Mouse (Mus musculus): ENCODE results near the gene Srl. TPM values are rescaled to one million over a fixed set of nuclear protein-coding genes. Genes with fewer than 3 reads are reported as not detected.
A peak's percentile ranks its signal among the peaks of the same experiment; 100 is the strongest.

The Srl gene
- polyA plus RNA-seq, 1 experiment from 2014 or later = 28.9 TPM

GRCm38 (mm10) chr16:4551056-4551455 is 9.4 kb upstream of the Srl start:
- peaks cover 20% of the 10 kb centered on the region for H3K4me1 ChIP-seq (replicated peaks)
- no peaks in the 10 kb centered on the region for H3K27me3 ChIP-seq
- H3K4me3 ChIP-seq = no peak overlapping the region
- ATAC-seq (ENCODE audit: low read depth) = peak; percentile 64; the same call in 1 of the 2 replicates
- H3K9ac ChIP-seq = no peak overlapping the region
- peaks cover 34% of the 10 kb centered on the region for H3K36me3 ChIP-seq
- no peaks in the 10 kb centered on the region for H3K9me3 ChIP-seq
- 46% methylated on average over 13 of the region's 13 CpGs for WGBS
- H3K4me2 ChIP-seq = no peak overlapping the region
- H3K27ac ChIP-seq (replicated peaks) = no peak overlapping the region

- Histone ChIP-seq H3K4me3 (no peak overlapping the region), H3K4me2 (no peak overlapping the region), H3K27ac (replicated peaks) (no peak overlapping the region), H3K9me3 (no peaks in the 10 kb centered on the region), H3K9ac (no peak overlapping the region), H3K27me3 (no peaks in the 10 kb centered on the region), H3K4me1 (replicated peaks) (peaks cover 20% of the 10 kb centered on the region), H3K36me3 (peaks cover 47% of the 10 kb centered on the region)
- no peak for ATAC-seq (ENCODE audit: low read depth)
- 90% methylated on average over 18 of the region's 18 CpGs for WGBS
Observed at GRCm38 (mm10) chr16:4548953-4549688, 7.5 kb upstream of the Srl start.

GRCm38 (mm10) chr16:4547611-4548010 is 6.0 kb upstream of the Srl start:
- WGBS = 94% methylated on average over 5 of the region's 5 CpGs
- peaks cover 47% of the 10 kb centered on the region for H3K36me3 ChIP-seq
- no peak overlapping the region for H3K27ac ChIP-seq (replicated peaks)
- H3K4me1 ChIP-seq (replicated peaks) = peaks cover 9% of the 10 kb centered on the region
- no peak overlapping the region for H3K9ac ChIP-seq
- H3K4me3 ChIP-seq = no peak overlapping the region
- ATAC-seq (ENCODE audit: low read depth) = no peak
- no peaks in the 10 kb centered on the region for H3K9me3 ChIP-seq
- H3K27me3 ChIP-seq = no peaks in the 10 kb centered on the region
- no peak overlapping the region for H3K4me2 ChIP-seq

GRCm38 (mm10) chr16:4546838-4547237 is 5.2 kb upstream of the Srl start:
- no peak overlapping the region for H3K27ac ChIP-seq (replicated peaks)
- H3K9me3 ChIP-seq = no peaks in the 10 kb centered on the region
- H3K9ac ChIP-seq = no peak overlapping the region
- WGBS = 96% methylated on average over 8 of the region's 8 CpGs
- no peak for ATAC-seq (ENCODE audit: low read depth)
- H3K4me1 ChIP-seq (replicated peaks) = peaks cover 10% of the 10 kb centered on the region
- no peak overlapping the region for H3K4me2 ChIP-seq
- peaks cover 47% of the 10 kb centered on the region for H3K36me3 ChIP-seq
- no peak overlapping the region for H3K4me3 ChIP-seq
- no peaks in the 10 kb centered on the region for H3K27me3 ChIP-seq

- no peak for ATAC-seq (ENCODE audit: low read depth)
- H3K4me3 ChIP-seq = no peak overlapping the region
- no peaks in the 10 kb centered on the region for H3K9me3 ChIP-seq
- H3K27ac ChIP-seq (replicated peaks) = no peak overlapping the region
- H3K4me1 ChIP-seq (replicated peaks) = peaks cover 18% of the 10 kb centered on the region
- WGBS = 81% methylated on average over 9 of the region's 9 CpGs
- H3K9ac ChIP-seq = no peak overlapping the region
- H3K27me3 ChIP-seq = no peaks in the 10 kb centered on the region
- no peak overlapping the region for H3K4me2 ChIP-seq
- peaks cover 42% of the 10 kb centered on the region for H3K36me3 ChIP-seq
Observed at GRCm38 (mm10) chr16:4544845-4545244, 3.2 kb upstream of the Srl start.

- Histone ChIP-seq H3K9me3 (no peaks in the 10 kb centered on the region), H3K36me3 (peaks cover 26% of the 10 kb centered on the region), H3K9ac (no peak overlapping the region), H3K27ac (replicated peaks) (no peak overlapping the region), H3K4me3 (no peak overlapping the region), H3K27me3 (no peaks in the 10 kb centered on the region), H3K4me1 (replicated peaks) (peaks cover 26% of the 10 kb centered on the region), H3K4me2 (no peak overlapping the region)
- ATAC-seq (ENCODE audit: low read depth) = no peak
- WGBS = 70% methylated on average over 3 of the region's 3 CpGs
Observed at GRCm38 (mm10) chr16:4543266-4543665, 1.6 kb upstream of the Srl start.

- H3K9ac ChIP-seq = peak overlapping the region; percentile 31; the same call in 1 of the 2 replicates
- WGBS = 48% methylated on average over 7 of the region's 7 CpGs
- H3K4me2 ChIP-seq = peak overlapping the region; percentile 55
- peak overlapping the region; percentile 43 for H3K4me3 ChIP-seq
- H3K27ac ChIP-seq (replicated peaks) = no peak overlapping the region; the same call in 1 of the 2 replicates
- H3K36me3 ChIP-seq = peaks cover 24% of the 10 kb centered on the region
- peak; percentile 12; the same call in 1 of the 2 replicates for ATAC-seq (ENCODE audit: low read depth)
- H3K4me1 ChIP-seq (replicated peaks) = peaks cover 26% of the 10 kb centered on the region
- no peaks in the 10 kb centered on the region for H3K9me3 ChIP-seq
- no peaks in the 10 kb centered on the region for H3K27me3 ChIP-seq
Observed at GRCm38 (mm10) chr16:4542236-4542774, 689 bp upstream of the Srl start.

- Histone ChIP-seq H3K36me3 (peaks cover 13% of the 10 kb centered on the region), H3K27ac (replicated peaks) (peak overlapping the region; percentile 70; the same call in 1 of the 2 replicates), H3K4me3 (peak overlapping the region; percentile 43), H3K4me2 (peak overlapping the region; percentile 55), H3K4me1 (replicated peaks) (peaks cover 26% of the 10 kb centered on the region), H3K9me3 (no peaks in the 10 kb centered on the region), H3K27me3 (no peaks in the 10 kb centered on the region), H3K9ac (peak overlapping the region; percentile 62; the same call in 1 of the 2 replicates)
- 62% methylated on average over 4 of the region's 4 CpGs for WGBS
- ATAC-seq (ENCODE audit: low read depth) = peak; percentile 6; the same call in 1 of the 2 replicates
Observed at GRCm38 (mm10) chr16:4541033-4541432, 583 bp downstream of the Srl start.

GRCm38 (mm10) chr16:4540064-4540775 is 1.4 kb downstream of the Srl start:
- WGBS = 57% methylated on average over 12 of the region's 12 CpGs

GRCm38 (mm10) chr16:4539521-4539920 is 2.1 kb downstream of the Srl start:
- no peaks in the 10 kb centered on the region for H3K9me3 ChIP-seq
- no peak for ATAC-seq (ENCODE audit: low read depth)
- no peak overlapping the region for H3K27ac ChIP-seq (replicated peaks)
- H3K4me3 ChIP-seq = no peak overlapping the region
- no peak overlapping the region for H3K4me2 ChIP-seq
- no peak overlapping the region for H3K9ac ChIP-seq
- WGBS = 55% methylated on average over 4 of the region's 4 CpGs
- no peaks in the 10 kb centered on the region for H3K36me3 ChIP-seq
- no peaks in the 10 kb centered on the region for H3K27me3 ChIP-seq
- H3K4me1 ChIP-seq (replicated peaks) = peaks cover 26% of the 10 kb centered on the region

More at GRCm38 (mm10) chr16:4540064-4540775, 1.4 kb downstream of the Srl start:
- ATAC-seq (ENCODE audit: low read depth) = no peak
- no peaks in the 10 kb centered on the region for H3K9me3 ChIP-seq
- H3K27ac ChIP-seq (replicated peaks) = no peak overlapping the region
- peak overlapping the region; percentile 55; the same call in 1 of the 2 replicates for H3K4me2 ChIP-seq
- H3K4me1 ChIP-seq (replicated peaks) = peaks cover 26% of the 10 kb centered on the region
- H3K4me3 ChIP-seq = no peak overlapping the region
- H3K36me3 ChIP-seq = peaks cover 5% of the 10 kb centered on the region
- no peak overlapping the region for H3K9ac ChIP-seq
- H3K27me3 ChIP-seq = no peaks in the 10 kb centered on the region

GRCm38 (mm10) chr16:4537616-4538358 is 3.8 kb downstream of the Srl start:
- ATAC-seq (ENCODE audit: low read depth) = no peak
- WGBS = 78% methylated on average over 3 of the region's 3 CpGs
- no peak overlapping the region for H3K4me2 ChIP-seq
- H3K27ac ChIP-seq (replicated peaks) = no peak overlapping the region
- no peaks in the 10 kb centered on the region for H3K27me3 ChIP-seq
- H3K9me3 ChIP-seq = no peaks in the 10 kb centered on the region
- no peak overlapping the region for H3K9ac ChIP-seq
- H3K36me3 ChIP-seq = no peaks in the 10 kb centered on the region
- H3K4me1 ChIP-seq (replicated peaks) = peaks cover 25% of the 10 kb centered on the region
- no peak overlapping the region for H3K4me3 ChIP-seq

All from neural tube, embryonic 13.5 days (tissue).